Mouse (Mus musculus) testis, adult 10 weeks (tissue): ENCODE measurements around the gene Mynn. TPM values are rescaled to one million over a fixed set of nuclear protein-coding genes. Genes with fewer than 3 reads are reported as not detected.

Experiments used
- polyA plus RNA-seq: library from polyadenylated mRNA; stranded (reverse); fragments of 350-450 nt; fragmentation: Illumina TruSeq; extraction: RNeasy Lipid Tissue Mini Kit (QIAGEN cat#74804); gene quantifications from one replicate; pipeline ENCODE4 v1.2.3, GENCODE M21; 2014; ENCODE audit warnings: low read depth, low replicate concordance

The Mynn gene
- 20.8 TPM for polyA plus RNA-seq

DNA sequence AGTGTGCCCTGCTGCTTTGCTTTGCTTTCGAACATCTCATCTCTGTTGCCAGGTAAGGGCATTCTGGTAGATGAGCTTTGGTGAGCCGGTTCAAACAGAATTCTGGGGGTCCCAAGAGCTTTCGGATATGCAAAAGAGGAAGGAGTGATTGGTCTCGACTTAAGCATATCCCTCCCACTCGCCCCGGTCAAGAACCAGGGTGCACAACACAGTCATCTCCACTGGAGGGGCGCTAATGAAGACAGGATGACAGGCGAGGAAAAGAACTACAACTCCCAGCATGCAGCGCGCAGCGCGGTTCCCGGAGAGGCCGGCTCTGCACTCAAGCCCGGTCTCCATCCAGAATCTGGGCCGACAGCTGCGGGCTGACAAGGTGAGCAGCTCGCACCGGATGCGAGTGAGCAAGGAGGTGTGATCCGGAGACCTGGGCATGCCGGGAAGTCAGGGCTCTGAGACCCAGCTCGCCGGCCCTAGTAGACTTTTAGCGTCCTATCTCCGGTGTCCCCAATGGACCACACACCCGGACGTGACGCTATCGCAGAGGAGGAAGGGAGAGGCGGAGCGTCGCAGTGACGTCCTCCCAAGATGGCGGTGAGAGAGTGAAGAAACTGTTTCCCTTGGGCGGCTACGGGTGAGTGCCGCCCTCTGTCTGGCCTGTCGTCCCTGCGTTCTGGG, at the start of gene Mynn:
TSS of gene Mynn (plus strand) at position 1 of the 675 bp plus-strand sequence.

DNA sequence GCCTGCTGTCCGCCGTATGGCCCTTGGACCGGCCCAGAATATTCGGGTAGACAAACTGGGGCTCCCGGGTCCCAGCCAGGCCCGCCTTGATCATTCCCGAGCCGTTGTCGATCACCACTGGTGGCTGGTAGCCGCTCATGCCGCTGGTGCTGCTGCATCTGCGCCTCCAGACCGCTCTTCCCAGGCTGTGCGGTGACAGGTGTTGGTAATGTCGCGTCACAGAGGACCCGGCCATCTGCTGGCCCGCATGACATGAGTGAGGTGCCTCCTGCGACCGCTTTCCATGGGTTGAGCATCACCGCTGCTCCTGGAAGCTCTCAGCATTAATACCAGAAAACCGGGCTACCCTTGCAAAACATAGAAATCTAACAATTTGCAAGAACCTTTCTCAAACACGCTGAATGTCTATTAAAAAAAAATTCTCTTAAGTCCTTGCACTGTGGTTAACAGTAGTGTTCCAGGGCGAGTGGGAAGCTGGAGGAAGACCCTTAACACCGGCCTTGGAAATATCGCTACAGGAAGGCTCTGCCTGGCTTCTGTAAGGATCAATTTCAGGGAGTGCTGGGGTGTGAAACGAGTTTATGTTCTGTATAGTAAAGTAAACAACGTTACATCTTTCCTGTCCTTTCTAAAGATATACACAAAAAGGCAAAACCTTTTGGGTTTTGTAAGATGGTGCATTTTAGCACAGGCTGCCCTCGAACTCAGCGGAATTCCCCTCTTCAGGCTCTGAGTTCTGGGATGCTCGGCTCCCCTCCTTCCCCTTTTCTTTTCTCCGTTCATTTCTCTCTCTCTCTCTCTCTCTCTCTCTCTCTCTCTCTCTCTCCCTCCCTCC, 1.9 kb upstream of the Mynn start, which contains the start of gene Actrt3:
TSS of gene Actrt3 (minus strand) at position 229 of the 835 bp plus-strand sequence.

GRCm38 (mm10) chr3:30644207-30644606, 42.3 kb downstream of the Mynn start, which contains the start of gene Lrriq4:
Gene Lrriq4 (plus strand): TSS chr3:30644507.

GRCm38 (mm10) chr3:30647440-30648090, 45.7 kb downstream of the Mynn start, which contains the start of gene Lrrc34:
Gene Lrrc34 (minus strand): TSS chr3:30647869.

Other genes with a start within 250 kb of the Mynn start
- 0.71 TPM for gene Mecom, start 54.1 kb upstream of the Mynn start, polyA plus RNA-seq
- gene Actrt3, start 2.1 kb upstream of the Mynn start, polyA plus RNA-seq: 71.5 TPM
- gene Lrriq4, start 42.4 kb downstream of the Mynn start, polyA plus RNA-seq: 75.7 TPM
- 753 TPM for gene Lrrc34, start 45.8 kb downstream of the Mynn start, polyA plus RNA-seq
- gene Lrrc31, start 97.8 kb downstream of the Mynn start, polyA plus RNA-seq: not detected
- gene Samd7, start 144.2 kb downstream of the Mynn start, polyA plus RNA-seq: 6.0 TPM
- 60.7 TPM for gene Sec62, start 190.8 kb downstream of the Mynn start, polyA plus RNA-seq